Comparison of ENCODE assay signal across 16 mouse cellular contexts in genomic region chr6:122626110-122626509, GRCm38 (mm10). TPM values are rescaled to one million over a fixed set of nuclear protein-coding genes. Genes with fewer than 3 reads are reported as not detected.
DNase-seq lines count a peak whose midpoint lies in the region; ATAC-seq and TF ChIP-seq lines count a peak whose summit lies in the region.
"Had no signal": no experiment of that assay in that cellular context is flagged by ENCODE, and none has a peak within 500 bp of the region (broad histone marks: within the 10 kb centered on the region; RNA-seq: fewer than 3 reads in every experiment).

Gene Dppa3 (plus strand): TSS chr6:122626410.

- H3K27me3 ChIP-seq in heart, embryonic 15.5 days, result peaks cover 8% of the 10 kb centered on the region; the same call in 1 of the 2 replicates
- H3K27me3 ChIP-seq in lung, embryonic 15.5 days, result peaks cover 6% of the 10 kb centered on the region; the same call in 1 of the 2 replicates
- 0 out of 2 replicates have a peak, but pooled peaks cover 4% of the 10 kb centered on the region for H3K27me3 ChIP-seq in intestine, embryonic 14.5 days (replicated peaks; ENCODE audit: control insufficient read depth, insufficient read depth, low read length)
- H3K27me3 ChIP-seq in liver, postnatal 0 days (ENCODE audit: insufficient read depth, low read length), result no peaks in the 10 kb centered on the region
- H3K27me3 ChIP-seq: midbrain, embryonic 13.5 days had no signal

- H3K4me3 ChIP-seq in heart, embryonic 15.5 days, result peak within 1 kb of the TSS; percentile 30
- no peak within 1 kb of the TSS; the same call in 1 of the 2 replicates for H3K4me3 ChIP-seq in lung, embryonic 15.5 days
- no peak within 1 kb of the TSS for H3K4me3 ChIP-seq in intestine, embryonic 14.5 days (ENCODE audit: low read depth, low read length)
- peak within 1 kb of the TSS; percentile 29; the same call in 1 of the 2 replicates for H3K4me3 ChIP-seq in liver, postnatal 0 days (ENCODE audit: low read depth, low read length)
- H3K4me3 ChIP-seq: midbrain, embryonic 13.5 days had no signal

- H3K9ac ChIP-seq in heart, embryonic 15.5 days, result no peak within 1 kb of the TSS
- H3K9ac ChIP-seq in lung, embryonic 15.5 days, result no peak within 1 kb of the TSS
- H3K9ac ChIP-seq in intestine, embryonic 14.5 days (ENCODE audit: low read length), result no peak within 1 kb of the TSS
- no peak within 1 kb of the TSS; the same call in 1 of the 2 replicates for H3K9ac ChIP-seq in liver, postnatal 0 days (replicated peaks)
- H3K9ac ChIP-seq: midbrain, embryonic 13.5 days had no signal

- 85% methylated on average over 8 of the region's 8 CpGs for WGBS in heart, embryonic 15.5 days
- 90% methylated on average over 8 of the region's 8 CpGs for WGBS in lung, embryonic 15.5 days
- WGBS in intestine, embryonic 14.5 days, result 87% methylated on average over 8 of the region's 8 CpGs
- 91% methylated on average over 8 of the region's 8 CpGs for WGBS in liver, postnatal 0 days (ENCODE audit: insufficient replicate concordance)

- H3K27ac ChIP-seq in heart, embryonic 15.5 days, result no peak within 1 kb of the TSS
- H3K27ac ChIP-seq in lung, embryonic 15.5 days, result no peak within 1 kb of the TSS
- H3K27ac ChIP-seq in intestine, embryonic 14.5 days (ENCODE audit: low read depth), result no peak within 1 kb of the TSS
- H3K27ac ChIP-seq in liver, postnatal 0 days (ENCODE audit: low read depth), result no peak within 1 kb of the TSS
- H3K27ac ChIP-seq: midbrain, embryonic 13.5 days had no signal

- DNase-seq in heart, postnatal 36 days, result no peak
- DNase-seq in lung, postnatal 25 days (ENCODE audit: low spot score), result no peak
- no peak for DNase-seq in intestine, embryonic 14.5 days (ENCODE audit: low spot score)
- DNase-seq in liver, postnatal 0 days, result no peak
- DNase-seq in adrenal gland, postnatal 36 days, result no peak
- DNase-seq in gastrocnemius, postnatal 25 days, result no peak
- DNase-seq: adrenal gland, adult 2 months; kidney, postnatal 25 days; right cerebral cortex, postnatal 14 days had no signal

- no peaks in the 10 kb centered on the region for H3K9me3 ChIP-seq in heart, embryonic 15.5 days (replicated peaks)
- no peaks in the 10 kb centered on the region for H3K9me3 ChIP-seq in lung, embryonic 15.5 days
- H3K9me3 ChIP-seq in intestine, embryonic 14.5 days (ENCODE audit: control insufficient read depth, low read length), result no peaks in the 10 kb centered on the region
- no peaks in the 10 kb centered on the region for H3K9me3 ChIP-seq in liver, postnatal 0 days (ENCODE audit: low read length)
- H3K9me3 ChIP-seq: midbrain, embryonic 13.5 days had no signal

- intact Hi-C loops in heart, postnatal 36 days (cut with DNase I), result no loop called here

- H3K4me1 ChIP-seq in heart, embryonic 15.5 days (replicated peaks), result no peaks in the 10 kb centered on the region
- no peaks in the 10 kb centered on the region for H3K4me1 ChIP-seq in lung, embryonic 15.5 days
- no peaks in the 10 kb centered on the region for H3K4me1 ChIP-seq in intestine, embryonic 14.5 days (replicated peaks; ENCODE audit: control insufficient read depth, insufficient read depth, low read length)
- H3K4me1 ChIP-seq in liver, postnatal 0 days (ENCODE audit: insufficient read depth), result 0 out of 2 replicates have a peak, but pooled peaks cover 2% of the 10 kb centered on the region
- H3K4me1 ChIP-seq: midbrain, embryonic 13.5 days had no signal

- H3K4me2 ChIP-seq in heart, embryonic 15.5 days, result peak within 1 kb of the TSS; percentile 54
- peak within 1 kb of the TSS; percentile 49; the same call in 1 of the 2 replicates for H3K4me2 ChIP-seq in lung, embryonic 15.5 days
- H3K4me2 ChIP-seq in intestine, embryonic 14.5 days (ENCODE audit: low read length), result peak within 1 kb of the TSS; percentile 46
- H3K4me2 ChIP-seq in liver, postnatal 0 days (ENCODE audit: low read depth, low read length), result peak within 1 kb of the TSS; percentile 65
- H3K4me2 ChIP-seq: midbrain, embryonic 13.5 days had no signal

- ATAC-seq in heart, embryonic 15.5 days (replicated peaks; ENCODE audit: insufficient number of reproducible peaks, insufficient read depth, low FRiP score, low read depth), result no peak
- no peak for ATAC-seq in lung, embryonic 15.5 days (ENCODE audit: borderline replicate concordance, extremely low read depth, low FRiP score, low TSS enrichment)
- no peak for ATAC-seq in intestine, embryonic 14.5 days (replicated peaks; ENCODE audit: low FRiP score, low TSS enrichment, low read depth)
- ATAC-seq in liver, postnatal 0 days, result no peak
- ATAC-seq: CD4-positive, CD25-positive, alpha-beta regulatory T cell, adult 4 months; midbrain, embryonic 13.5 days had no signal

- no peak for TF ChIP-seq CTCF in liver, postnatal 0 days (IDR thresholded peaks at IDR 0.05; ENCODE audit: low read depth)

- no peak for TF ChIP-seq EP300 in liver, postnatal 0 days (IDR thresholded peaks at IDR 0.05; ENCODE audit: low read depth)

- H3K36me3 ChIP-seq in heart, embryonic 15.5 days, result no peaks in the 10 kb centered on the region
- H3K36me3 ChIP-seq in lung, embryonic 15.5 days, result no peaks in the 10 kb centered on the region
- no peaks in the 10 kb centered on the region for H3K36me3 ChIP-seq in intestine, embryonic 14.5 days (ENCODE audit: control insufficient read depth, insufficient read depth, low read length)
- H3K36me3 ChIP-seq in liver, postnatal 0 days (replicated peaks; ENCODE audit: insufficient read depth, low read length), result no peaks in the 10 kb centered on the region
- H3K36me3 ChIP-seq: midbrain, embryonic 13.5 days had no signal

RNA-seq across cellular contexts. Expression of gene Dppa3, which starts in this region (rescaled TPM):
- polyA plus RNA-seq in heart, embryonic 15.5 days (2015; fragmentation: Nextera tagmentation; extraction: Ambion mirVana), result 0.28 TPM in 1 of 2 replicates, not detected in the other
- total RNA-seq in heart, postnatal 36 days (2021), result not detected
- not detected in 2 replicates for polyA plus RNA-seq in lung, embryonic 15.5 days (2015; fragmentation: Nextera tagmentation; extraction: Ambion mirVana)
- polyA plus RNA-seq in intestine, embryonic 14.5 days (2014; fragmentation: Nextera tagmentation; extraction: Ambion mirVana), result not detected in 2 replicates
- 0.16 TPM in 1 of 2 replicates, not detected in the other for polyA plus RNA-seq in liver, postnatal 0 days (2015; fragmentation: Nextera tagmentation; extraction: Ambion mirVana)
- not detected for total RNA-seq in adrenal gland, postnatal 36 days (2021)
- not detected for total RNA-seq in gastrocnemius, postnatal 25 days (2021)
- total RNA-seq: adrenal gland, adult 2 months; common myeloid progenitor, adult 5-6 weeks; hematopoietic stem cell, adult 5-6 weeks; neutrophil, adult 5-6 weeks had no signal
- polyA plus RNA-seq: adrenal gland, adult 2 months; CD4-positive, CD25-positive, alpha-beta regulatory T cell, adult 4 months; midbrain, embryonic 13.5 days had no signal

Comparison
In these comparisons a context has a peak if more than half of its experiments do, and no peak if none do; other contexts are left out.
1. H3K4me3 ChIP-seq: peak in heart, embryonic 15.5 days (single experiment) and liver, postnatal 0 days (single experiment); none in lung, embryonic 15.5 days (single experiment) and intestine, embryonic 14.5 days (single experiment).
2. Peak in every context shown above with its lines, with median percentiles within 50 percentile points of each other: H3K4me2 ChIP-seq.